Mouse (Mus musculus) frontal cortex, adult 2 months (tissue): ENCODE results near the gene Cd163l1. TPM values are rescaled to one million over a fixed set of nuclear protein-coding genes. Genes with fewer than 3 reads are reported as not detected.
A peak's percentile ranks its signal among the peaks of the same experiment; 100 is the strongest.

Experiments used
- DNase-seq, 2 experiments: peaks; one replicate each; pipeline ENCODE4 v3.0.0; 2022; ENCODE audit warnings: low spot score in 1 of 2; ENCODE audit errors: extremely low spot score in 1 of 2
- polyA plus RNA-seq: library from polyadenylated mRNA; depleted of rRNA; stranded (reverse); fragments of >200 nt; gene quantifications from 2 replicates; pipeline ENCODE4 v1.2.3, GENCODE M21; 2012; rRNA removed

Gene Cd163l1
- polyA plus RNA-seq, 1 experiment = 0.24 TPM

GRCm38 (mm10) chr7:140213841-140214240, 4.2 kb upstream of the Cd163l1 start:
- DNase-seq = no peak

- no peak for DNase-seq
These were observed 1.2 kb downstream of the Cd163l1 start for GRCm38 (mm10) chr7:140219268-140219667.

GRCm38 (mm10) chr7:140220375-140220774, 2.3 kb downstream of the Cd163l1 start:
- no peak for DNase-seq

- DNase-seq = no peak
These were observed 6.1 kb downstream of the Cd163l1 start for GRCm38 (mm10) chr7:140224209-140224608.

GRCm38 (mm10) chr7:140228476-140228875, 10.4 kb downstream of the Cd163l1 start:
- no peak for DNase-seq

- DNase-seq = no peak
These were observed 13.0 kb downstream of the Cd163l1 start for GRCm38 (mm10) chr7:140231026-140231425.

- peak in 1 of 2 experiments; percentile 5 for DNase-seq
These were observed 15.6 kb downstream of the Cd163l1 start for GRCm38 (mm10) chr7:140233696-140234095.

- no peak for DNase-seq
These were observed 29.1 kb downstream of the Cd163l1 start, which contains the start of gene 5830411N06Rik for GRCm38 (mm10) chr7:140247216-140247615. 5830411N06Rik (plus strand) TSS chr7:140247284.

- no peak for DNase-seq
These were observed 35.8 kb downstream of the Cd163l1 start for GRCm38 (mm10) chr7:140253780-140254299.

Other genes starting within 250 kb of the Cd163l1 start
- gene 6430531B16Rik, start 239.5 kb upstream of the Cd163l1 start, polyA plus RNA-seq = 1.0 and 1.2 TPM in 2 replicates
- 6.4 and 7.7 TPM in 2 replicates for gene Adam8, start 225.7 kb upstream of the Cd163l1 start, polyA plus RNA-seq
- 67.6 and 71.5 TPM in 2 replicates for gene Zfp511, start 181.9 kb upstream of the Cd163l1 start, polyA plus RNA-seq
- gene Tubgcp2, start 181.6 kb upstream of the Cd163l1 start, polyA plus RNA-seq = 46.1 and 51.7 TPM in 2 replicates
- 0.17 and 0.28 TPM in 2 replicates for gene Msx3, start 169.2 kb upstream of the Cd163l1 start, polyA plus RNA-seq
- 468 and 504 TPM in 2 replicates for gene Caly, start 135.7 kb upstream of the Cd163l1 start, polyA plus RNA-seq
- 4.0 and 10.0 TPM in 2 replicates for gene Prap1, start 124.9 kb upstream of the Cd163l1 start, polyA plus RNA-seq
- 87.3 and 98.1 TPM in 2 replicates for gene Fuom, start 115.8 kb upstream of the Cd163l1 start, polyA plus RNA-seq
- 3.7 and 5.0 TPM in 2 replicates for gene Paox, start 102.5 kb upstream of the Cd163l1 start, polyA plus RNA-seq
- 62.3 and 72.0 TPM in 2 replicates for gene Echs1, start 101.8 kb upstream of the Cd163l1 start, polyA plus RNA-seq
- 41.5 and 43.0 TPM in 2 replicates for gene Mtg1, start 80.7 kb upstream of the Cd163l1 start, polyA plus RNA-seq
- 103 and 125 TPM in 2 replicates for gene Sprn, start 63.4 kb upstream of the Cd163l1 start, polyA plus RNA-seq
- gene Olfr522, start 53.5 kb upstream of the Cd163l1 start, polyA plus RNA-seq = not detected in 2 replicates
- gene Olfr523, start 45.0 kb upstream of the Cd163l1 start, polyA plus RNA-seq = 0.04 and 0.08 TPM in 2 replicates
- gene Olfr524, start 12.3 kb upstream of the Cd163l1 start, polyA plus RNA-seq = not detected in 2 replicates
- 0.04 and 0.06 TPM in 2 replicates for gene 5830411N06Rik, start 29.0 kb downstream of the Cd163l1 start, polyA plus RNA-seq
- gene Olfr525, start 102.6 kb downstream of the Cd163l1 start, polyA plus RNA-seq = not detected in 2 replicates
- gene Olfr527, start 115.8 kb downstream of the Cd163l1 start, polyA plus RNA-seq = 0.04 TPM in 1 of 2 replicates, not detected in the other
- 0.04 and 0.27 TPM in 2 replicates for gene Olfr60, start 143.4 kb downstream of the Cd163l1 start, polyA plus RNA-seq
- not detected in 2 replicates for gene Olfr530, start 158.1 kb downstream of the Cd163l1 start, polyA plus RNA-seq
- gene Olfr531, start 184.7 kb downstream of the Cd163l1 start, polyA plus RNA-seq = 0.13 TPM in 1 of 2 replicates, not detected in the other
- gene Olfr532, start 203.4 kb downstream of the Cd163l1 start, polyA plus RNA-seq = 0.02 and 0.11 TPM in 2 replicates
- 0.06 and 0.32 TPM in 2 replicates for gene Olfr533, start 245.1 kb downstream of the Cd163l1 start, polyA plus RNA-seq